Comparison of ENCODE assay signal across 8 mouse cellular contexts in genomic region chr12:80115142-80115862, GRCm38 (mm10). TPM values are rescaled to one million over a fixed set of nuclear protein-coding genes. Genes with fewer than 3 reads are reported as not detected.
DNase-seq lines count a peak whose midpoint lies in the region; ATAC-seq and TF ChIP-seq lines count a peak whose summit lies in the region.

No protein-coding gene starts in this region.

- H3K4me2 ChIP-seq in heart, embryonic 15.5 days: peak overlapping the region; percentile 78
- peak overlapping the region; percentile 98 for H3K4me2 ChIP-seq in lung, embryonic 14.5 days

- peak overlapping the region; percentile 99 for H3K27ac ChIP-seq in forebrain, embryonic 10.5 days
- H3K27ac ChIP-seq in heart, embryonic 15.5 days: peak overlapping the region; percentile 99
- peak overlapping the region; percentile 99 for H3K27ac ChIP-seq in lung, embryonic 14.5 days (ENCODE audit: low read depth)
- H3K27ac ChIP-seq in thymus, adult 2 months (ENCODE audit: control insufficient read depth, insufficient read depth, low read length): peak overlapping the region; percentile 100

- ATAC-seq in heart, embryonic 15.5 days (replicated peaks; ENCODE audit: insufficient number of reproducible peaks, insufficient read depth, low FRiP score, low read depth): peak; percentile 48
- ATAC-seq in lung, embryonic 14.5 days (ENCODE audit: insufficient read depth): peak; percentile 46
- peak; percentile 49 for ATAC-seq in neutrophil, adult 5-6 weeks (ENCODE audit: extremely low read depth, insufficient number of reproducible peaks, low FRiP score, poor library complexity, severe bottlenecking)

- H3K9me3 ChIP-seq in forebrain, embryonic 10.5 days: no peaks in the 10 kb centered on the region
- H3K9me3 ChIP-seq in heart, embryonic 15.5 days (replicated peaks): no peaks in the 10 kb centered on the region
- H3K9me3 ChIP-seq in lung, embryonic 14.5 days (ENCODE audit: low read depth, low read length): no peaks in the 10 kb centered on the region

- no peaks in the 10 kb centered on the region for H3K27me3 ChIP-seq in forebrain, embryonic 10.5 days (ENCODE audit: poor library complexity, severe bottlenecking)
- H3K27me3 ChIP-seq in heart, embryonic 15.5 days: no peaks in the 10 kb centered on the region
- no peaks in the 10 kb centered on the region for H3K27me3 ChIP-seq in lung, embryonic 14.5 days (ENCODE audit: insufficient read depth, low read length)
- H3K27me3 ChIP-seq in thymus, adult 2 months (ENCODE audit: control insufficient read depth, insufficient read depth, low read length): no peaks in the 10 kb centered on the region

- peaks cover 26% of the 10 kb centered on the region for H3K36me3 ChIP-seq in forebrain, embryonic 10.5 days (replicated peaks)
- H3K36me3 ChIP-seq in heart, embryonic 15.5 days: peaks cover 6% of the 10 kb centered on the region; the same call in 1 of the 2 replicates
- H3K36me3 ChIP-seq in lung, embryonic 14.5 days (ENCODE audit: insufficient read depth): peaks cover 22% of the 10 kb centered on the region
- peaks cover 5% of the 10 kb centered on the region for H3K36me3 ChIP-seq in thymus, adult 2 months (ENCODE audit: control insufficient read depth, insufficient read depth, low read length)

- H3K9ac ChIP-seq in heart, embryonic 15.5 days: peak overlapping the region; percentile 79
- H3K9ac ChIP-seq in lung, embryonic 14.5 days: peak overlapping the region; percentile 89

- peak; percentile 83 to 86 for DNase-seq in CD8-positive naive resting alpha-beta T cell, adult 2 months (ENCODE audit: low read depth in 2 of 2, low spot score in 2 of 2)
- peak; percentile 94 for DNase-seq in brain, adult 2 months (ENCODE audit: low read depth, low spot score)
- DNase-seq in forebrain, embryonic 10.5 days (ENCODE audit: extremely low spot score, low spot score): peak; percentile 91
- peak; percentile 92 for DNase-seq in kidney, postnatal 14 days
- DNase-seq in lung, embryonic 14.5 days: peak; percentile 84
- DNase-seq in thymus, adult 2 months: peak; percentile 86

- peak; percentile 94 for TF ChIP-seq POLR2A in thymus, adult 2 months (IDR thresholded peaks at IDR 0.05; ENCODE audit: control insufficient read depth, extremely low read depth, insufficient read depth, low read length, poor library complexity)

- peaks cover 35% of the 10 kb centered on the region for H3K4me1 ChIP-seq in forebrain, embryonic 10.5 days
- H3K4me1 ChIP-seq in heart, embryonic 15.5 days (replicated peaks): peaks cover 21% of the 10 kb centered on the region
- peaks cover 7% of the 10 kb centered on the region; the same call in 1 of the 2 replicates for H3K4me1 ChIP-seq in lung, embryonic 14.5 days (ENCODE audit: insufficient read depth)
- peaks cover 20% of the 10 kb centered on the region for H3K4me1 ChIP-seq in thymus, adult 2 months (replicated peaks; ENCODE audit: control insufficient read depth, insufficient read depth, low read length)

- TF ChIP-seq CTCF in lung, embryonic 14.5 days (IDR thresholded peaks at IDR 0.05; ENCODE audit: low read depth): no peak
- TF ChIP-seq CTCF in thymus, adult 2 months (IDR thresholded peaks at IDR 0.05; ENCODE audit: borderline replicate concordance, control insufficient read depth, extremely low read depth, insufficient read depth, low read length, poor library complexity): no peak

- peak overlapping the region; percentile 91 for H3K4me3 ChIP-seq in forebrain, embryonic 10.5 days
- H3K4me3 ChIP-seq in heart, embryonic 15.5 days: peak overlapping the region; percentile 81
- H3K4me3 ChIP-seq in lung, embryonic 14.5 days (ENCODE audit: low read depth, low read length): peak overlapping the region; percentile 96
- peak overlapping the region; percentile 89 for H3K4me3 ChIP-seq in thymus, adult 2 months (ENCODE audit: control insufficient read depth, insufficient read depth, low read length)

- under 1% methylated on average over 71 of the region's 71 CpGs for WGBS in forebrain, embryonic 10.5 days
- WGBS in heart, embryonic 15.5 days: under 1% methylated on average over 70 of the region's 71 CpGs
- under 1% methylated on average over 71 of the region's 71 CpGs for WGBS in lung, embryonic 14.5 days
- under 1% methylated on average over 71 of the region's 71 CpGs for WGBS in thymus, adult 2 months

RNA-seq across cellular contexts. Expression of gene Zfp36l1, which starts 2.5 kb away (rescaled TPM):
- polyA plus RNA-seq in forebrain, embryonic 10.5 days (2016; fragmentation: Nextera tagmentation; extraction: Ambion mirVana): 121 and 129 TPM in 2 replicates
- 94.7 and 107 TPM in 2 replicates for polyA plus RNA-seq in heart, embryonic 15.5 days (2015; fragmentation: Nextera tagmentation; extraction: Ambion mirVana)
- 190 and 192 TPM in 2 replicates for polyA plus RNA-seq in lung, embryonic 14.5 days (2014; fragmentation: Nextera tagmentation; extraction: Ambion mirVana)
- 142 and 166 TPM in 2 replicates for total RNA-seq in neutrophil, adult 5-6 weeks (2017)
- polyA plus RNA-seq in thymus, adult 2 months (2012; rRNA removed): 253 and 297 TPM in 2 replicates

Comparison
In these comparisons a context has a peak if more than half of its experiments do, and no peak if none do; other contexts are left out.
1. Peak in every context shown above with its lines: DNase-seq, ATAC-seq, H3K4me3 ChIP-seq and H3K27ac ChIP-seq.